Mouse (Mus musculus) kidney, embryonic 14.5 days (tissue): Measurements from ENCODE around the gene Mpp3. TPM values are rescaled to one million over a fixed set of nuclear protein-coding genes. Genes with fewer than 3 reads are reported as not detected.

ENCODE experiments used
- ATAC-seq: fragments of 200-750 bp; cut with Nextera tagmentation; 2 replicates; pipeline ENCODE4 v1.8.0; 2017; ENCODE audit warnings: moderate number of reproducible peaks, mild to moderate bottlenecking, moderate TSS enrichment, moderate library complexity; ENCODE audit not compliant: low FRiP score, low TSS enrichment
- H3K27ac ChIP-seq: fragments of 300-500 bp; sonication (generic); 2 replicates; pipeline ENCODE4 v1.5.1; 2014; ENCODE audit warnings: low read depth, mild to moderate bottlenecking, low read length, moderate library complexity, mixed read lengths
- H3K27me3 ChIP-seq: fragments of 300-500 bp; sonication (generic); 2 replicates; pipeline ENCODE4 v1.6.1; 2014; ENCODE audit warnings: mild to moderate bottlenecking, low read length; ENCODE audit not compliant: control insufficient read depth, insufficient read depth
- H3K36me3 ChIP-seq: fragments of 300-500 bp; sonication (generic); 2 replicates; pipeline ENCODE4 v1.6.1; 2014; ENCODE audit warnings: low read length, mixed read lengths; ENCODE audit not compliant: control insufficient read depth, insufficient read depth
- H3K4me1 ChIP-seq: fragments of 300-500 bp; sonication (generic); 2 replicates; pipeline ENCODE4 v1.6.1; 2014; ENCODE audit warnings: low read length, mixed read lengths; ENCODE audit not compliant: control insufficient read depth, insufficient read depth
- H3K4me2 ChIP-seq: fragments of 300-500 bp; sonication (generic); replicated peaks from 2 replicates; pipeline ENCODE4 v1.6.1; 2014; ENCODE audit warnings: low read depth, mild to moderate bottlenecking, low read length
- H3K4me3 ChIP-seq: fragments of 300-500 bp; sonication (generic); 2 replicates; pipeline ENCODE4 v1.5.1; 2014; ENCODE audit warnings: mild to moderate bottlenecking, low read length
- H3K9ac ChIP-seq: fragments of 300-500 bp; sonication (generic); 2 replicates; pipeline ENCODE4 v1.6.1; 2014; ENCODE audit warnings: low read depth, mild to moderate bottlenecking, low read length, moderate library complexity
- H3K9me3 ChIP-seq: fragments of 300-500 bp; sonication (generic); 2 replicates; pipeline ENCODE4 v1.6.1; 2016; ENCODE audit warnings: low read length; ENCODE audit not compliant: control insufficient read depth
- WGBS: fragments of 180-500 bp; shearing (Covaris S2); extraction: QIAGEN DNeasy Blood & Tissue Kit; methylation state at CpG from one replicate; pipeline ENCODE4 v1.1.7; 2014; 5-methylcytosine and 5-hydroxymethylcytosine counted together
- polyA plus RNA-seq: library from polyadenylated mRNA; unstranded; fragments of >200 nt; fragmentation: Nextera tagmentation; extraction: Ambion mirVana; gene quantifications from 2 replicates; pipeline ENCODE4 v1.2.1, GENCODE M21; 2014

Gene Mpp3
- polyA plus RNA-seq, 1 experiment from 2014 or later, result 8.4 TPM

- H3K27ac ChIP-seq, result no peak overlapping the region
- no peak for ATAC-seq
- H3K9me3 ChIP-seq, result peaks cover 13% of the 10 kb centered on the region
- peaks cover 5% of the 10 kb centered on the region; the same call in 1 of the 2 replicates for H3K4me1 ChIP-seq
- no peak overlapping the region for H3K4me3 ChIP-seq
- H3K9ac ChIP-seq, result no peak overlapping the region
- no peak overlapping the region for H3K4me2 ChIP-seq
- no peaks in the 10 kb centered on the region for H3K27me3 ChIP-seq
- WGBS, result 81% methylated on average over 6 of the region's 6 CpGs
- no peaks in the 10 kb centered on the region for H3K36me3 ChIP-seq
Measured at GRCm38 (mm10) chr11:102043381-102043780, 15.1 kb upstream of the Mpp3 start.

- Histone ChIP-seq H3K9ac (no peak overlapping the region), H3K27ac (no peak overlapping the region), H3K4me2 (no peak overlapping the region), H3K4me3 (no peak overlapping the region), H3K27me3 (no peaks in the 10 kb centered on the region), H3K36me3 (no peaks in the 10 kb centered on the region), H3K4me1 (peaks cover 5% of the 10 kb centered on the region; the same call in 1 of the 2 replicates), H3K9me3 (peaks cover 13% of the 10 kb centered on the region)
- WGBS, result 93% methylated on average over 14 of the region's 14 CpGs
- ATAC-seq, result no peak
Measured at GRCm38 (mm10) chr11:102042971-102043370, 14.7 kb upstream of the Mpp3 start.

GRCm38 (mm10) chr11:102041350-102041949 lies 13.2 kb upstream of the Mpp3 start, which contains the start of gene Cd300lg:
TSS of gene Cd300lg (plus strand) at chr11:102041509.
- H3K4me2 ChIP-seq, result no peak within 1 kb of the TSS
- H3K27ac ChIP-seq, result no peak within 1 kb of the TSS
- no peak for ATAC-seq
- H3K9me3 ChIP-seq, result peaks cover 13% of the 10 kb centered on the region
- peaks cover 5% of the 10 kb centered on the region; the same call in 1 of the 2 replicates for H3K4me1 ChIP-seq
- 58% methylated on average over 5 of the region's 5 CpGs for WGBS
- H3K9ac ChIP-seq, result no peak within 1 kb of the TSS
- H3K27me3 ChIP-seq, result no peaks in the 10 kb centered on the region; the same call in 1 of the 2 replicates
- no peak within 1 kb of the TSS for H3K4me3 ChIP-seq
- H3K36me3 ChIP-seq, result no peaks in the 10 kb centered on the region

- Histone ChIP-seq H3K9me3 (peaks cover 9% of the 10 kb centered on the region), H3K27me3 (no peaks in the 10 kb centered on the region; the same call in 1 of the 2 replicates), H3K4me2 (no peak overlapping the region), H3K4me3 (no peak overlapping the region), H3K9ac (no peak overlapping the region), H3K36me3 (no peaks in the 10 kb centered on the region), H3K4me1 (peaks cover 5% of the 10 kb centered on the region; the same call in 1 of the 2 replicates), H3K27ac (no peak overlapping the region)
- 77% methylated on average over 4 of the region's 4 CpGs for WGBS
- no peak for ATAC-seq
Measured at GRCm38 (mm10) chr11:102040646-102041045, 12.4 kb upstream of the Mpp3 start.

- ATAC-seq, result peak; percentile 89
- H3K9me3 ChIP-seq, result peaks cover 4% of the 10 kb centered on the region
- no peak overlapping the region for H3K4me2 ChIP-seq
- H3K27ac ChIP-seq, result no peak overlapping the region
- H3K9ac ChIP-seq, result no peak overlapping the region
- peaks cover 5% of the 10 kb centered on the region; the same call in 1 of the 2 replicates for H3K4me1 ChIP-seq
- WGBS, result under 1% methylated on average over 9 of the region's 9 CpGs
- H3K36me3 ChIP-seq, result no peaks in the 10 kb centered on the region
- H3K4me3 ChIP-seq, result no peak overlapping the region
- H3K27me3 ChIP-seq, result no peaks in the 10 kb centered on the region; the same call in 1 of the 2 replicates
Measured at GRCm38 (mm10) chr11:102040138-102040524, 11.9 kb upstream of the Mpp3 start.

GRCm38 (mm10) chr11:102039487-102040137 lies 11.4 kb upstream of the Mpp3 start:
- Histone ChIP-seq H3K9ac (no peak overlapping the region), H3K9me3 (no peaks in the 10 kb centered on the region), H3K4me3 (no peak overlapping the region), H3K4me1 (peaks cover 5% of the 10 kb centered on the region; the same call in 1 of the 2 replicates), H3K27me3 (no peaks in the 10 kb centered on the region; the same call in 1 of the 2 replicates), H3K27ac (no peak overlapping the region), H3K36me3 (no peaks in the 10 kb centered on the region), H3K4me2 (no peak overlapping the region)
- ATAC-seq, result no peak; the same call in 1 of the 2 replicates
- 51% methylated on average over 13 of the region's 13 CpGs for WGBS

- no peak overlapping the region for H3K4me3 ChIP-seq
- no peak overlapping the region for H3K4me2 ChIP-seq
- 77% methylated on average over 6 of the region's 6 CpGs for WGBS
- no peak for ATAC-seq
- peaks cover 5% of the 10 kb centered on the region; the same call in 1 of the 2 replicates for H3K4me1 ChIP-seq
- H3K9ac ChIP-seq, result no peak overlapping the region
- H3K36me3 ChIP-seq, result no peaks in the 10 kb centered on the region
- H3K9me3 ChIP-seq, result no peaks in the 10 kb centered on the region
- H3K27ac ChIP-seq, result no peak overlapping the region
- H3K27me3 ChIP-seq, result no peaks in the 10 kb centered on the region; the same call in 1 of the 2 replicates
Measured at GRCm38 (mm10) chr11:102037789-102038188, 9.5 kb upstream of the Mpp3 start.

- no peaks in the 10 kb centered on the region; the same call in 1 of the 2 replicates for H3K27me3 ChIP-seq
- H3K27ac ChIP-seq, result no peak overlapping the region
- WGBS, result 80% methylated on average over 7 of the region's 7 CpGs
- H3K4me3 ChIP-seq, result no peak overlapping the region
- no peaks in the 10 kb centered on the region for H3K9me3 ChIP-seq
- H3K4me2 ChIP-seq, result no peak overlapping the region
- H3K4me1 ChIP-seq, result peaks cover 5% of the 10 kb centered on the region; the same call in 1 of the 2 replicates
- no peaks in the 10 kb centered on the region for H3K36me3 ChIP-seq
- H3K9ac ChIP-seq, result no peak overlapping the region
- no peak for ATAC-seq
Measured at GRCm38 (mm10) chr11:102036336-102036735, 8.1 kb upstream of the Mpp3 start.

GRCm38 (mm10) chr11:102035456-102035960 lies 7.2 kb upstream of the Mpp3 start:
- Histone ChIP-seq H3K4me3 (no peak overlapping the region), H3K27ac (no peak overlapping the region), H3K9ac (no peak overlapping the region), H3K4me2 (no peak overlapping the region), H3K4me1 (peaks cover 5% of the 10 kb centered on the region; the same call in 1 of the 2 replicates), H3K9me3 (no peaks in the 10 kb centered on the region), H3K27me3 (no peaks in the 10 kb centered on the region; the same call in 1 of the 2 replicates), H3K36me3 (no peaks in the 10 kb centered on the region)
- 81% methylated on average over 5 of the region's 5 CpGs for WGBS
- no peak for ATAC-seq
